Mouse (Mus musculus) small intestine, adult 2 months (tissue): Measurements from ENCODE around the gene Rnf215.

Experiments
- CTCF ChIP-seq: fragments of 200-500 bp; IDR thresholded peaks from 2 replicates; pipeline ENCODE4 v1.5.1; 2012; ENCODE audit warnings: low read depth, mild to moderate bottlenecking, control low read depth, inconsistent platforms, low read length, moderate library complexity, mixed read lengths; ENCODE audit not compliant: insufficient replicate concordance, insufficient read length; ENCODE audit errors: extremely low read depth
- POLR2A ChIP-seq: fragments of 200-500 bp; IDR thresholded peaks from 2 replicates; pipeline ENCODE4 v1.6.1; 2012; ENCODE audit warnings: low read depth, mild to moderate bottlenecking, control low read depth, inconsistent platforms, low read length, moderate library complexity

GRCm38 (mm10) chr11:4134400-4134799 lies 602 bp upstream of the Rnf215 start:
- no peak for TF ChIP-seq POLR2A
- no peak for TF ChIP-seq CTCF
